Mouse (Mus musculus) heart, embryonic 16.5 days (tissue): ENCODE data around the gene Sorcs1. TPM values are rescaled to one million over a fixed set of nuclear protein-coding genes. Genes with fewer than 3 reads are reported as not detected.

Experiments used
- ATAC-seq: fragments of 200-750 bp; cut with Nextera tagmentation; replicated peaks from 2 replicates; pipeline ENCODE4 v1.8.0; 2017; ENCODE audit warnings: moderate number of reproducible peaks; ENCODE audit not compliant: insufficient read depth, low FRiP score; ENCODE audit errors: extremely low read depth
- H3K27ac ChIP-seq: fragments of 300-500 bp; sonication (generic); 2 replicates; pipeline ENCODE4 v1.5.1; 2014; ENCODE audit warnings: mild to moderate bottlenecking, low read length, control low read depth, moderate library complexity
- H3K27me3 ChIP-seq: fragments of 300-500 bp; sonication (generic); 2 replicates; pipeline ENCODE4 v1.6.1; 2014; ENCODE audit warnings: low read length, mixed read lengths; ENCODE audit not compliant: control insufficient read depth, insufficient read depth
- H3K36me3 ChIP-seq: fragments of 300-500 bp; sonication (generic); 2 replicates; pipeline ENCODE4 v1.6.1; 2014; ENCODE audit not compliant: control insufficient read depth, insufficient read depth
- H3K4me1 ChIP-seq: fragments of 300-500 bp; sonication (generic); 2 replicates; pipeline ENCODE4 v1.6.1; 2014; ENCODE audit warnings: low read length, mixed read lengths; ENCODE audit not compliant: control insufficient read depth, insufficient read depth
- H3K4me2 ChIP-seq: fragments of 300-500 bp; sonication (generic); 2 replicates; pipeline ENCODE4 v1.6.1; 2014; ENCODE audit warnings: low read depth, mild to moderate bottlenecking, control low read depth, low read length
- H3K4me3 ChIP-seq: fragments of 300-500 bp; sonication (generic); 2 replicates; pipeline ENCODE4 v1.5.1; 2014; ENCODE audit warnings: mild to moderate bottlenecking, control low read depth, low read length
- H3K9ac ChIP-seq: fragments of 300-500 bp; sonication (generic); 2 replicates; pipeline ENCODE4 v1.6.1; 2014; ENCODE audit warnings: low read length, control low read depth
- H3K9me3 ChIP-seq: fragments of 300-500 bp; sonication (generic); replicated peaks from 2 replicates; pipeline ENCODE4 v1.6.1; 2016; ENCODE audit warnings: low read length; ENCODE audit not compliant: control insufficient read depth
- WGBS: fragments of 180-500 bp; shearing (Covaris S2); extraction: QIAGEN DNeasy Blood & Tissue Kit; methylation state at CpG from one replicate; pipeline ENCODE4 v1.1.7; 2014; 5-methylcytosine and 5-hydroxymethylcytosine counted together
- polyA plus RNA-seq: library from polyadenylated mRNA; unstranded; fragments of >200 nt; fragmentation: Nextera tagmentation; extraction: Ambion mirVana; gene quantifications from 2 replicates; pipeline ENCODE4 v1.2.1, GENCODE M21; 2015

Sorcs1 gene
- polyA plus RNA-seq, 1 experiment from 2014 or later, result 0.43 TPM

DNA sequence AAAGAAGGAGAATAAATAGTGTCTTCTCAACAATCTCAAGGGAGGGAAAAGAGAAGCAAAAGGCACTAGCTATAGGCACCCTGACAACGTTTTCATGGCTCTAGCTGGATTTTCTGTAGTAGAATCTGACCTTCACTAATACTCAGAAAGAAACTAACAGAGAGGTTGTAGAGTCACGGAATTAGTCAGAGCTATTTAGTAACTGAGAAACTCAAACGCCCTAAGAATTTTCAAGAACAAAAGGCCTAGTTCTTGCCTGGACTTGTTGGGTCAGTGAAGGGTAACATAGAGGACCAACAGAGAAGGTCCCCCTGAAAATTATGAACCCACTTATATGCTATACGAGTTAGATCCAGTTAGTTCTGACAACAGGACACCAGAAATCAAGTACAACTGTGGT is 81.1 kb downstream of the Sorcs1 start:
- H3K36me3 ChIP-seq, result no peaks in the 10 kb centered on the region
- H3K4me3 ChIP-seq, result no peak overlapping the region
- no peaks in the 10 kb centered on the region for H3K4me1 ChIP-seq
- no peaks in the 10 kb centered on the region for H3K9me3 ChIP-seq
- no peak for ATAC-seq
- 66% methylated on average over 4 of the region's 4 CpGs for WGBS
- no peak overlapping the region for H3K9ac ChIP-seq
- no peak overlapping the region for H3K4me2 ChIP-seq
- H3K27ac ChIP-seq, result no peak overlapping the region
- H3K27me3 ChIP-seq, result no peaks in the 10 kb centered on the region

DNA sequence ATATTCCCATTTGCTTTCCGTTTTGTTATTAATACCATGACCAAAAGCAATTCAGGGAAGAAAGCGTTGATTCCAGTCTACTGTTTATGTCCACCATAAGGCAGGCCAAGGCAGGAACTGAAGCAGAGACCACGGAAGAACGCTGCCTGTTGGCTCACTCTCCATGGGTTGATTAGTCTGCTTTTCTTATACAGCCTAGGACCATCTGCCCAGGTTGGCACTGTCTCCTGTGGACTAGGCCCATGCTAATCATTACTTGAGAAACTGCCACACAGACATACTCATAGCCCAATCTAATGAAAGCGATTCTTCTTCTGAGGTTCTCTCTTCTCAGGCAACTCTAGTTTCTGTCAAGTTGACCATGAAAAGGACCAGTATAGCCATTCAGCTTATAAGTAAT is 92.3 kb downstream of the Sorcs1 start:
- no peak for ATAC-seq
- Histone ChIP-seq H3K9me3 (no peaks in the 10 kb centered on the region), H3K4me2 (no peak overlapping the region), H3K4me3 (no peak overlapping the region), H3K36me3 (no peaks in the 10 kb centered on the region), H3K9ac (no peak overlapping the region), H3K27ac (no peak overlapping the region), H3K27me3 (no peaks in the 10 kb centered on the region), H3K4me1 (no peaks in the 10 kb centered on the region)
- 87% methylated on average over 5 of the region's 5 CpGs for WGBS

DNA sequence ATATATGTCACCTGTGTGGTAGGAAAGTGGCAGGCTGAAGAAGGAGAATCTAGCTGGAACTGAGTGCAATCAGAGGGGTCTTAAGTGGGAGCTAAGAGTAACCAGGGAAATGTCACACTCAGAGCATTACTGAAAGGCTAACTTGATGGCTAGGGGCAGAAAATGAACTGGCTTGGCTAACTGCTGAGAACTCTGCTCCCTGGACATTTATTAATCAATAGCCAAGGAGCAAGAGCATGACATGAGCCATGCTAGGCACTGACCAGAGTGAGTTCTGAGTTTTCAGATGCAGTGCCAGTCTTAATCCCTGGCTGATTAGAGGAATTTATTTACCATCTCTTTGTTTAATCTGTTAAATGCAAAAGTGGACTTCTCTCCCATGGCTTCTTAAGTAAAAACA is 95.5 kb downstream of the Sorcs1 start:
- ATAC-seq, result no peak
- Histone ChIP-seq H3K27me3 (no peaks in the 10 kb centered on the region), H3K27ac (no peak overlapping the region), H3K9ac (no peak overlapping the region), H3K9me3 (no peaks in the 10 kb centered on the region), H3K4me1 (no peaks in the 10 kb centered on the region), H3K36me3 (no peaks in the 10 kb centered on the region), H3K4me3 (no peak overlapping the region), H3K4me2 (no peak overlapping the region)

DNA sequence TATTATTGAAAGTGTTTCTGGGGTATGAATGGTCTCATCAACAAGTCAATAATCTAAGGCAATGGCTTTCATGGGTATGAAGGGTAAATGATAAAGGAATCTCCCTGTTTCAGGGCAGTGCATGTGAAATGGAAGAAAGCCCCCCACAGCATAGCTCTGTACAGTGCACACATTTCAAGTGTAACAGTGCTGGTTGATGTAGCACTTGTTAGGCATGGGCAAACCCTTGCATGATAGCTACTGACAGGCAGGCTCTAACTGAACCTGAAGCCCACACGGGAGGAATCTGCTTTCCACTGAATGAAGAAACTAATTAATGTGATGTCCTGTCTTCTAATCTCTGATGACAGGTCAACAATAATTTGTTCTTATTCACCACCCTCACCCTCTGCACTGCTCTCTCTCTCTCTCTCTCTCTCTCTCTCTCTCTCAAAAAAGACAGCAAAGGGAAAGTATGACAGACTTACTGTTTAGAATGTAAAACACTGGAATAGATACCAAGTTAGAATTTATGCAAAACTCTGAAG is 108.7 kb downstream of the Sorcs1 start:
- Histone ChIP-seq H3K9ac (no peak overlapping the region), H3K9me3 (no peaks in the 10 kb centered on the region), H3K36me3 (no peaks in the 10 kb centered on the region), H3K4me2 (no peak overlapping the region), H3K27me3 (no peaks in the 10 kb centered on the region), H3K27ac (no peak overlapping the region), H3K4me1 (no peaks in the 10 kb centered on the region), H3K4me3 (no peak overlapping the region)
- WGBS, result 56% methylated on average over 1 of the region's 1 CpGs
- no peak for ATAC-seq

DNA sequence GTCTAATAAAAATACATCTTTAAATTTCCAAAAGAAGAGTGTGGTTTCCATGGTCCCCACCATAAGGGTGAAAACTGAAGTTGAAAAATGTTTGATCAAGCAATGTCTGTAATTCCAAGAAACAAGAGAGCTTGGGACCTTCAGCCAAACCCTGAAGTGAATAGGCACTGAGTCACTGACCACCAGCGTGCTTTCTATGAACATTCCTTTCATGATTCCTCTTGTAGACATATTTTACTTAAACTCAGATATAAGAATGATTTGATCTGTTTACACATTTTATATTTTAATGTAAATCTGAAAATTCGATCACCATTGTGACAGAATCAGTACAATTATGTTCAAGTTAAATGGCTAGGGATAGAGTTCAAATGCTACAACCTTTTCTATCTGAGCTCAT is 112.1 kb downstream of the Sorcs1 start:
- no peaks in the 10 kb centered on the region for H3K9me3 ChIP-seq
- no peaks in the 10 kb centered on the region for H3K27me3 ChIP-seq
- H3K36me3 ChIP-seq, result no peaks in the 10 kb centered on the region
- no peak overlapping the region for H3K4me2 ChIP-seq
- ATAC-seq, result no peak
- no peaks in the 10 kb centered on the region for H3K4me1 ChIP-seq
- H3K27ac ChIP-seq, result no peak overlapping the region
- no peak overlapping the region for H3K4me3 ChIP-seq
- no peak overlapping the region for H3K9ac ChIP-seq
- WGBS, result 64% methylated on average over 2 of the region's 2 CpGs

DNA sequence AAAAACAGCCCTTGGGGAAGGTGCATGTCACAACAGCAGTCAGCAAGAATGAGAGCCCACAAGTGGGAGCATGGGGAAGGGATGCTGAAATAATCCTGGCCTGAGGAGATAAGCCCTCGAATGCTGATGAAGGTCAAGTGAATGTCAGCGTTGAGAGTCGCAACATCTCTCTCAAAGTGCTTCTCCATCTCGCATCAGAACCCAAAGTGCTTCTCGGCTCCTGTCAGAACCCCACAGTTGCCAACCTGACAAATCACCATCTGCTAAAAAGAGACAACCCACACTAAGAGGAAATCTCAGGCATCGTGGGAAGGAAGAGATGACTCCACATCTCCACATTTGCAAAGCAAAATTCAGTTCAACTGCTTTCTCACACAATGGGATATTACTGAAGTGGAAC is 119.7 kb downstream of the Sorcs1 start:
- no peak overlapping the region for H3K4me2 ChIP-seq
- no peaks in the 10 kb centered on the region for H3K4me1 ChIP-seq
- H3K36me3 ChIP-seq, result no peaks in the 10 kb centered on the region
- no peaks in the 10 kb centered on the region for H3K27me3 ChIP-seq
- H3K9ac ChIP-seq, result no peak overlapping the region
- H3K27ac ChIP-seq, result no peak overlapping the region
- no peak overlapping the region for H3K4me3 ChIP-seq
- no peak for ATAC-seq
- WGBS, result 27% methylated on average over 6 of the region's 6 CpGs
- no peaks in the 10 kb centered on the region for H3K9me3 ChIP-seq

DNA sequence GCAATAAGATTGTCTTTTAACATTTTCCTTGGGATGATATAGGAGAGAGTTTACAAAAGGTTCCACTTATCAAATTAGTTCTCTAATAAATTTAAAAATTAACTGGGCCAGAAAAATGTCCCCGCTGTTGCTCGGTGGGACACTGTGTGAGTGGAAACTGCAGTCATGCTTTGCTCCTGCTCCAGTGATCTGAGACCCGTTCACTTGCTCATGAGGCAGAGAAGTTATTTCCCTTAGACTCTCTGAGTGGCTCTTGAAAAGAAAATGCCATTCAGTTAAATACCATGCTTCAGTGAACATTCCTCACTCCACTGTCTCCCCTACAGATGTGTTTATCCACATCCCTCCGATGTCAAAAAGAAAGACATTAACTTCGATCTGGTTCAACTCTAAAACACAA is 144.4 kb downstream of the Sorcs1 start:
- no peak overlapping the region for H3K4me3 ChIP-seq
- H3K9ac ChIP-seq, result no peak overlapping the region
- H3K27ac ChIP-seq, result no peak overlapping the region
- H3K9me3 ChIP-seq, result no peaks in the 10 kb centered on the region
- 63% methylated on average over 5 of the region's 5 CpGs for WGBS
- H3K27me3 ChIP-seq, result no peaks in the 10 kb centered on the region
- no peak for ATAC-seq
- no peak overlapping the region for H3K4me2 ChIP-seq
- no peaks in the 10 kb centered on the region for H3K4me1 ChIP-seq
- H3K36me3 ChIP-seq, result no peaks in the 10 kb centered on the region

DNA sequence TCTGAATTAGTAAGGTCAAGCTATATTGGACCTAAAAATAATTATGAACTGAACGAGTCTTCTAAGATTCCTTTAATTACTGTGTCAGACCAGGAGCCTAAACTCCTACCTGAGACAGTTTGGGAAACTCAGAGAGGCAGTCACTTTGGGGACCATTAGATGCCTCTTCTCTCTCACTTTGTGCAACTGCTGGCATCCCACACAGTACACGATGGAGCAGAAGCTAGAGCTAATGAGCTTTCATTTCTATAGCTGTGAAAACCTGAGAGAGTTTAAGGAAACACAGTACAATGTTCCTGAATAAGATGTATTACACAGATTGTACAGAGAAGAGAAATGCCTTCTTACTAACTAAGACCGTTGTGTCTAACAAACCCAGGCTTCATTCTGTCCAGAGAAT is 150.6 kb downstream of the Sorcs1 start:
- Histone ChIP-seq H3K27me3 (no peaks in the 10 kb centered on the region), H3K9me3 (no peaks in the 10 kb centered on the region), H3K4me2 (no peak overlapping the region), H3K36me3 (no peaks in the 10 kb centered on the region), H3K27ac (no peak overlapping the region), H3K4me3 (no peak overlapping the region), H3K4me1 (no peaks in the 10 kb centered on the region), H3K9ac (no peak overlapping the region)
- WGBS, result 70% methylated on average over 3 of the region's 3 CpGs
- no peak for ATAC-seq

DNA sequence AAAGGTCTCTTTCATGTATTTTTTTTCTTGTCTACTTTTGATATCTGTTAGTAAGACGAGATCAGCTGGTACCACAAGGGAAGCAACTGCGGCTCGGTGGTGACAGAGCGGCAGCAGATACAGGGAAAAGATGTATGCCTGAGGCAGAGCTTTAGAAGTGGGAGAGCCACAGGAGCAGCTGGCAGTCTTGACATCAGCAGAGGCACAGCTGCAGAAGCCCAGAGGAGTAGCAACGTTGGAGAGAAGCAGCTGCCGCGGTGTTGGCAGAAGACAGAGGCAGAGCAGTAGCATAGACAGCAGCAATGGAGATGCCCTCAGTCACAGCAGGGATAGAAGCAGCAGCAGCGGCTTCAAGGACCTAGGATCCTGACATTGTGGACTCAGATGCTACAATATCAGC is 152.4 kb downstream of the Sorcs1 start:
- no peak for ATAC-seq
- WGBS, result 63% methylated on average over 8 of the region's 8 CpGs

DNA sequence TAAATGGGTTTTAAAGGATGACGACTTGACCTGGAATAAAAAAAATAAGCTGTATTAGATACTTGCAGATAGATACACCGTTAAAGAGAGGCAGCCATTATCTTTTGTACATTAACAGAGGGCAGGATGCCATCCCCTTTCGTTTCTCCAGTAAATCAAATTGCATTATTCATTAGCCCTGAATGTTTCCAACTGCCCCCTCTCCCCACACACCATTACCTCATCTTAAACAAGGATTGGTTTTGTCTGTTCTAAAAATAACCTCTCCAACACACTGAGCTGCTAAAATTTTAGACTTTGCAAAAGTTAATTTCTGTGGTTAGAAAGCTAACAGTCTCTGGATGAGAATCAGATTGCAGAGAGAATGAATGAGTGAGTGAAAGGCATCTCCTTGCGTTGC is 156.5 kb downstream of the Sorcs1 start:
- WGBS, result 56% methylated on average over 4 of the region's 4 CpGs
- H3K4me1 ChIP-seq, result no peaks in the 10 kb centered on the region
- H3K27me3 ChIP-seq, result no peaks in the 10 kb centered on the region
- no peak overlapping the region for H3K4me2 ChIP-seq
- no peak overlapping the region for H3K27ac ChIP-seq
- no peaks in the 10 kb centered on the region for H3K9me3 ChIP-seq
- H3K9ac ChIP-seq, result no peak overlapping the region
- ATAC-seq, result no peak
- no peak overlapping the region for H3K4me3 ChIP-seq
- no peaks in the 10 kb centered on the region for H3K36me3 ChIP-seq

More for the DNA sequence above, 152.4 kb downstream of the Sorcs1 start:
- Histone ChIP-seq H3K4me2 (no peak overlapping the region), H3K27me3 (no peaks in the 10 kb centered on the region), H3K9me3 (no peaks in the 10 kb centered on the region), H3K4me1 (no peaks in the 10 kb centered on the region), H3K27ac (no peak overlapping the region), H3K9ac (no peak overlapping the region), H3K4me3 (no peak overlapping the region), H3K36me3 (no peaks in the 10 kb centered on the region)
